Mouse (Mus musculus) limb, embryonic 14.5 days (tissue): ENCODE measurements at regions not wholly inside any gene's neighbourhood (a gene's known extent, or its start where the extent isn't known, plus 50 kb on each side); places are given as distances from the start of the nearest gene placed in this dataset.

Source experiments
- ATAC-seq: fragments of 200-750 bp; cut with Nextera tagmentation; 2 replicates; pipeline ENCODE4 v1.8.0; 2017; ENCODE audit warnings: low read depth, moderate number of reproducible peaks, moderate TSS enrichment; ENCODE audit not compliant: low FRiP score
- DNase-seq: peaks from one replicate; pipeline ENCODE4 v3.0.0-alpha.2; 2015; ENCODE audit warnings: low spot score
- H3K27ac ChIP-seq: fragments of 300-500 bp; sonication (generic); replicated peaks from 2 replicates; pipeline ENCODE4 v1.5.1; 2014; ENCODE audit warnings: low read depth, mild to moderate bottlenecking, low read length, moderate library complexity, mixed read lengths
- H3K27me3 ChIP-seq: fragments of 300-500 bp; sonication (generic); 2 replicates; pipeline ENCODE4 v1.6.1; 2014; ENCODE audit warnings: low read length, mixed read lengths; ENCODE audit not compliant: control insufficient read depth, insufficient read depth
- H3K36me3 ChIP-seq: fragments of 300-500 bp; sonication (generic); 2 replicates; pipeline ENCODE4 v1.6.1; 2014; ENCODE audit warnings: mild to moderate bottlenecking, low read length, moderate library complexity, mixed read lengths; ENCODE audit not compliant: control insufficient read depth, insufficient read depth
- H3K4me1 ChIP-seq: fragments of 300-500 bp; sonication (generic); 2 replicates; pipeline ENCODE4 v1.6.1; 2014; ENCODE audit warnings: antibody characterized with exemption, low read length, mixed read lengths; ENCODE audit not compliant: control insufficient read depth, insufficient read depth
- H3K4me2 ChIP-seq: fragments of 300-500 bp; sonication (generic); replicated peaks from 2 replicates; pipeline ENCODE4 v1.6.1; 2014; ENCODE audit warnings: low read depth, mild to moderate bottlenecking, low read length, moderate library complexity; ENCODE audit not compliant: severe bottlenecking
- H3K4me3 ChIP-seq: fragments of 300-500 bp; sonication (generic); replicated peaks from 2 replicates; pipeline ENCODE4 v1.5.1; 2014; ENCODE audit warnings: low read length
- H3K9ac ChIP-seq: fragments of 300-500 bp; sonication (generic); 2 replicates; pipeline ENCODE4 v1.6.1; 2014; ENCODE audit warnings: mild to moderate bottlenecking, low read depth, low read length, moderate library complexity; ENCODE audit not compliant: severe bottlenecking
- H3K9me3 ChIP-seq: fragments of 300-500 bp; sonication (generic); 2 replicates; pipeline ENCODE4 v1.6.1; 2016; ENCODE audit warnings: low read length; ENCODE audit not compliant: control insufficient read depth
- POLR2A ChIP-seq: fragments of 200-500 bp; IDR thresholded peaks from 2 replicates; pipeline ENCODE4 v1.8.0; 2012; ENCODE audit warnings: inconsistent platforms, mild to moderate bottlenecking, moderate library complexity, borderline replicate concordance; ENCODE audit not compliant: insufficient read depth, insufficient read length; ENCODE audit errors: extremely low read depth
- WGBS: fragments of 180-500 bp; shearing (Covaris S2); extraction: QIAGEN DNeasy Blood & Tissue Kit; methylation state at CpG from one replicate; pipeline ENCODE4 v1.1.7; 2014; 5-methylcytosine and 5-hydroxymethylcytosine counted together

- no peak for TF ChIP-seq POLR2A
- H3K27ac ChIP-seq, result no peak overlapping the region
- no peaks in the 10 kb centered on the region for H3K36me3 ChIP-seq
- no peak overlapping the region for H3K4me2 ChIP-seq
- H3K27me3 ChIP-seq, result no peaks in the 10 kb centered on the region
- H3K9me3 ChIP-seq, result no peaks in the 10 kb centered on the region
- WGBS, result 22% methylated on average over 1 of the region's 1 CpGs
- H3K4me3 ChIP-seq, result no peak overlapping the region
- DNase-seq (peak; percentile 45), ATAC-seq (peak; percentile 63)
- H3K4me1 ChIP-seq, result no peaks in the 10 kb centered on the region
- H3K9ac ChIP-seq, result no peak overlapping the region
Observed at GRCm38 (mm10) chr16:7725225-7725624, 699.7 kb downstream of the Tmem114 start.

- WGBS, result 76% methylated on average over 4 of the region's 4 CpGs
- DNase-seq (no peak), ATAC-seq (no peak)
- Histone ChIP-seq H3K27ac (no peak overlapping the region), H3K4me2 (no peak overlapping the region), H3K9me3 (no peaks in the 10 kb centered on the region), H3K4me3 (no peak overlapping the region), H3K36me3 (no peaks in the 10 kb centered on the region), H3K4me1 (no peaks in the 10 kb centered on the region), H3K9ac (no peak overlapping the region), H3K27me3 (no peaks in the 10 kb centered on the region)
- TF ChIP-seq POLR2A, result no peak
Observed at GRCm38 (mm10) chr16:7701471-7701870, 723.5 kb downstream of the Tmem114 start.

- no peaks in the 10 kb centered on the region for H3K9me3 ChIP-seq
- H3K27me3 ChIP-seq, result no peaks in the 10 kb centered on the region
- H3K36me3 ChIP-seq, result no peaks in the 10 kb centered on the region
- H3K4me3 ChIP-seq, result no peak overlapping the region
- ATAC-seq, result no peak
- H3K9ac ChIP-seq, result no peak overlapping the region
- H3K4me2 ChIP-seq, result no peak overlapping the region
- no peaks in the 10 kb centered on the region for H3K4me1 ChIP-seq
- no peak for DNase-seq
- no peak for TF ChIP-seq POLR2A
- H3K27ac ChIP-seq, result no peak overlapping the region
Observed at GRCm38 (mm10) chr16:7685484-7685883, 739.5 kb downstream of the Tmem114 start.

- H3K9ac ChIP-seq, result no peak overlapping the region
- H3K9me3 ChIP-seq, result no peaks in the 10 kb centered on the region
- H3K27me3 ChIP-seq, result no peaks in the 10 kb centered on the region
- no peak overlapping the region for H3K4me2 ChIP-seq
- peak; percentile 14 for DNase-seq
- H3K4me1 ChIP-seq, result no peaks in the 10 kb centered on the region
- H3K4me3 ChIP-seq, result no peak overlapping the region
- whole genome bisulfite sequencing, result 30% methylated on average over 2 of the region's 2 CpGs
- no peak overlapping the region for H3K27ac ChIP-seq
- ATAC-seq, result peak; percentile 57; the same call in 1 of the 2 replicates
- H3K36me3 ChIP-seq, result no peaks in the 10 kb centered on the region
- no peak for TF ChIP-seq POLR2A
Observed at GRCm38 (mm10) chr16:7666096-7666495, 758.8 kb downstream of the Tmem114 start.

GRCm38 (mm10) chr16:7658133-7658532 lies 766.8 kb downstream of the Tmem114 start:
- TF ChIP-seq POLR2A, result no peak
- ATAC-seq, result no peak
- no peaks in the 10 kb centered on the region for H3K9me3 ChIP-seq
- H3K27ac ChIP-seq, result no peak overlapping the region
- H3K27me3 ChIP-seq, result no peaks in the 10 kb centered on the region
- DNase-seq, result no peak
- no peak overlapping the region for H3K4me2 ChIP-seq
- H3K36me3 ChIP-seq, result no peaks in the 10 kb centered on the region
- no peak overlapping the region for H3K4me3 ChIP-seq
- no peaks in the 10 kb centered on the region for H3K4me1 ChIP-seq
- H3K9ac ChIP-seq, result no peak overlapping the region
- 19% methylated on average over 9 of the region's 9 CpGs for WGBS

GRCm38 (mm10) chr16:7654451-7654850 lies 770.5 kb downstream of the Tmem114 start:
- no peak overlapping the region for H3K9ac ChIP-seq
- no peaks in the 10 kb centered on the region for H3K27me3 ChIP-seq
- H3K4me3 ChIP-seq, result no peak overlapping the region
- no peaks in the 10 kb centered on the region for H3K36me3 ChIP-seq
- H3K27ac ChIP-seq, result no peak overlapping the region
- ATAC-seq (no peak), DNase-seq (no peak)
- H3K4me2 ChIP-seq, result no peak overlapping the region
- H3K9me3 ChIP-seq, result no peaks in the 10 kb centered on the region
- H3K4me1 ChIP-seq, result no peaks in the 10 kb centered on the region
- WGBS, result 91% methylated on average over 6 of the region's 6 CpGs
- TF ChIP-seq POLR2A, result no peak
